Mouse (Mus musculus): ENCODE measurements around the gene Exoc3.

DNA sequence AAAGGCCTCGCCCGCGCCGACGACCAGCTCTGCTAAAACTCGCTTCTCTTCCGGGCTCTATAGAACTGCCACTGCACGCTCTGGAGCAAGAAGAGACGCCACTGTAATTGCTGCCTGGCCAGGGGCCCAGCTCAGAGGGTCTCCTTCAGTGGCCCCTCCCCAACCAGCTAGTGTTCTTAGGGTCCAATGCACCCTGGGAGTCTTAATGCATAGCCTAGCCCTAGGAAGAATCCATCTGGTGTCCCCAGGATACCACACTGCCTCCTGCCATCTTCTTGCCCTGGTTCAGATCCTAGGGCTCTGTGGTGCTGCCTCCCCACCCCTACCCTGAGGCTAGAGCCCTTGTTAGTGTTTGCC is 41.5 kb downstream of the Exoc3 start:
- no peak for TF ChIP-seq ZNF384 (IDR thresholded peaks at IDR 0.05; ENCODE audit: low read depth, low read length)
- no peak for TF ChIP-seq CHD2 (IDR thresholded peaks at IDR 0.05; ENCODE audit: low read depth, low read length)
- TF ChIP-seq ZC3H11A (IDR thresholded peaks at IDR 0.05; ENCODE audit: borderline replicate concordance, low read depth, low read length): no peak

All from ES-E14 (cell line).